Mouse (Mus musculus): ENCODE results near the gene Tff3.

The Tff3 gene

DNA sequence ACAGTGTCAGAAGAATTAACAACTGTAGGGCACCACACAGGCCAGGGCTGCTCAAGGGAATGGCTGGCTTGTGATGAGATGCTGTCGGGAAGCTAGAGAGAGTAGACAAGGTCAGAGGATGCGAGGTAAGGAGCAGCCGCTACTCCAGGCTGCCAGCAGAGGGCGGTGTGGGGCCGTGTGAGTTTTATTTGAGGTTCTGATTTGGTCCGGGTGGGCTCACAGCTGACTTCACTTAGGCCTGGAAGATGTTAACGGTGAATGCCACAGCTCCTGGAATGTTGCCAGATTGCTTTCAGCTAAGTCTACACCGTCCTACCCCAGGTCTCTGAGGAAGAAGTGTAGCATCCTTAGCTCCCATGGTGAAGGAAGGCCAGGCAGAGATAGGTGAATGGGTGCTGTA is 7.5 kb downstream of the Tff3 start:
- peak; percentile 56 for DNase-seq (ENCODE audit: low read depth, low spot score)

DNA sequence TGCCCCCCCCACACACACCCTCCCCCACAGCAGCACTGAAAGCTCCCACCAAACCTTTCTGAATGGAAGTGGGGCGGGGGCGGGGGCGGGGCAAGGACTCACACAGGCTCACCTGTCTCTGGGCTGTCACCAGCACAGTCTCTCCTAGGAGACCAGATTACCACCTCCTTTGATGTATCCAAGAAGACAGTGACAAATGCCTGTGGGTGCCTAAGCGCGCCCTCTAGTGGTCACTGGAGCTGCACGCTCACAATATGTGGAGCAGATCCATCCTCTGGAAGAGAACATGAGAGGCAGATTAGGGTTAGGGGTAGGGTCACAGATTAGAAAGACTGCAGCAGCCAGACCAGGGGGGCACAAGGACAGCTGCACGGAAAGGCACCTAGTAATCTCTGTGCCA is 10.0 kb downstream of the Tff3 start:
- DNase-seq (ENCODE audit: low read depth, low spot score): peak; percentile 82

DNA sequence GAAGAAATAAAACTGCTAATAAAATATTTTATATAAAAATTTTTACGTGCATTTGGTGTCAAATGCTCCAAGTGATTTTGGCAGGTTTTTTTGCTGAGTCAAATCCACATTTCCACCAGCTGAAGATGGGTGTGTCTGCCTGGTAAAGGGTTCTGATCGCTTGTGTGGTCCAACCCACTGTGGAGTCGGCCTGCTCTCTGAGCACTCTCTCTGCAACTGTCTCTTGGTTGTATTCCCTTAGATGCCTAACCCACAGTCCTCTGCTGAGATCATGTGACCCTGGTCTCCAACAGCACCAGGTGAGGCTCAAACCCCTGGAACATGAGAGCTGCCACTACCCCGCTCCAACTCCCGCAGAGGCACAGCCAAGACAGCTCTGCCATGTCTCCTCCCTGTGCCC is 11.5 kb downstream of the Tff3 start:
- no peak for DNase-seq (ENCODE audit: low read depth, low spot score)

DNA sequence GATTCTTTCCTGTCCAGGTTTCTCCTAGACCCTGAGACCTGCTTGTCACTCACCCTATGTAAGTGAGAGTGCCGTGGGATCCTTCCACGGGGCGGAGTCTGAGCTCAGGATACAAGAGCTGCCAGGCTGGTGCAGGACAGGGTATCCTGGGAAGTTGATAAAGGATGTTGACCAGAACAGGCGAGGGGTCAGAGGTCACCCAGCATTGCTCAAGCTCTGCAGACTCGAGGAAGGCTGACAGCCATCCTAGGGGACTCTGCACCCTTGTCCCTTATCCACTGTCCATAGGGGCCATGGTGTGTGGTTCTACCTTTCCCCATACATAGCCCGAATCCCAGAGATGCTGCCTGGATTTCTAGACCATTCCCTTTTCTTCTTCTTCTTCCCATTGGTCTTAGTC is 13.4 kb downstream of the Tff3 start:
- no peak for DNase-seq (ENCODE audit: low read depth, low spot score)

DNA sequence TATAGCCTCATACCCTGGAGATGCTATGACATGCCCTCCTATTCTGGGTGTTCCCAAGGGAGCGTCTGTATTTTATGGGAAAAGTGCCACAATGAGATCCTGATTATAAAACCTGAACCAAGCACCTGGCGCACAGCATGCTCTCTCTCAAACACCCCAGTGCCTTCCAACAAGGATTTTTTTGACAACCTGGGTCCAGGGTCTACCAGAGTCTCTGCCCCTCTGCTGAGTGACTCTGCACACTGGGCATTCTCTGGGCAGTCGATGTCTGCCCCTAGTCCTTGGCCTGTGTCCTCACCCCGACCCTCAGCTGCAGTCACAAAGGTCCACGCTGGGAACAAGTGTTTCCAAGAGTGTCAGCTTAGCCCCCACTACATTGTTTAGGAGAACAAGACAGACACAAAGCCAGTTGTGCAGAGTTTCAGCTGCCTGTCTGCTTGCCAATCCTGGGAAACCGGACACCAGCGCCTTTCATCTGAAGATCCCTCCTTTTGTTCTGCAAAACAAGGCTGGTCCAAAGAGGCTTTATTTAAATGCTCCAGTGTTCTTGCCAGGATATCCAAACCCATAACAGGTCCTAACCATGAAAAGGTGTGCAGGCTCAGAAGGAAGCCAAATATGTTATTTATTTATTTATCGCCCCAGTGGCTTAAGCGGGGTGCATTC is 16.1 kb downstream of the Tff3 start:
- no peak for DNase-seq (ENCODE audit: low read depth, low spot score)

DNA sequence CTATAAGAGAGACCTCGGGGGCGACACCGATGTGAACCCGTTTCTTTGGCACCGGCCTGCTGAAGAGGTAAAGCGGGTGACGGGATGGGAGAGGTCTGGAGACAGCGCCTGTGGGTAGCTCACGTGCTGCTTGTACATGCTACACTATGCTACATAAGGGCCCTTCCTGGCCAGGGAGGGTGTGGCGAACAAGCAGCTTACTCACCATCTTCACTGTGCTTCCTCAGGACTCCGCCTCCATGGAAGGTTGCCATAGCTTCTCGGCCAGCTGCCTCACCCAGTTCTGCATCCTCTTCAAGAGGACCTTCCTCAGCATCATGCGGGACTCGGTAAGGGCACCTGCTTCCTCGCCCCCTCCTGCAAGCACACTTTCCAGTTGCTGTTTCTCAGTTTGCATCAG is 21.1 kb downstream of the Tff3 start:
- DNase-seq (ENCODE audit: low read depth, low spot score): no peak

DNA sequence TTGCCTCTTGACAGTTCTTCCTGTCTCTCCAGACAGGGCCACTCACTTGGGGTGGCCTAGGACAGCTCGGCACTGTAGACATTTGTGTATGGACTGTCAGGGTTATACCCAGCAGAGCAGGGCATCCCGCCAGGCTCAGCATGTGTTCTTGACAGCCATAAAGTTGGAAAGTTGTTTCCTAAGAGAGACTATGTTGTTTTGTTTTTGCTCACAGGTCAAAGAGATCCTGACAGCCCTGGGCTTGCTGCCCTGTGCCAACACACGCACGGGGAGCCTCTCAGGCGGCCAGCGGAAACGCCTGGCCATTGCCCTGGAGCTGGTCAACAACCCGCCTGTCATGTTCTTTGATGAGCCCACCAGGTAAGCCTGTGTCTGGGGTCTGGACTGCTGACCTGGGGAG is 25.6 kb downstream of the Tff3 start:
- no peak for DNase-seq (ENCODE audit: low read depth, low spot score)

DNA sequence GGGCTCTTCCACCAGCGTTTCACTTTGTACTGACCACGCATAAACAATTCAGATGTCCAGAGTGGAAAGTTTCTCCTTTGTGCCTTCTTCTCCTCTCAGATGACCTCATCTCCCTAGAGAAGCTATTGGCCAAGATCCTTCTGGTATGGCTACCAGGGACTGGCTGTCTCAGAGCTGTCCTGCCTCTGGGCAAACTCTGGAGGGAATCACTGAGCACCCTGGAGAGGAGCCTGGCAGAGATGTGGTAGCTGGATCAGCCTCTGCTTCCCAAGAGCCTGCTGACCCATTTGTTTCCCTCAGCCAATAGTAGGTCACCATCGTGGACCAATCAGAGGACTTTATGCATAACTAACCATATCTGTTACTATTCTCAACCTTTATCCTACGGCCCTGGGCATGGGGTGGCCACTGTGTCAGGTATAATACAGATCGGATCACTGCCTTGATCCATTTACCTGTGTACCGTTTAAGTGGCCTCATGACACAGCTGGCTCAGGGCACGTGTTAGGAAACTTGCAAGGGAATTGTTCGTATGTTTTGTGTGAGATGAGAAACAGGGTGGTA is 26.4 kb downstream of the Tff3 start:
- no peak for DNase-seq (ENCODE audit: low read depth, low spot score)

DNA sequence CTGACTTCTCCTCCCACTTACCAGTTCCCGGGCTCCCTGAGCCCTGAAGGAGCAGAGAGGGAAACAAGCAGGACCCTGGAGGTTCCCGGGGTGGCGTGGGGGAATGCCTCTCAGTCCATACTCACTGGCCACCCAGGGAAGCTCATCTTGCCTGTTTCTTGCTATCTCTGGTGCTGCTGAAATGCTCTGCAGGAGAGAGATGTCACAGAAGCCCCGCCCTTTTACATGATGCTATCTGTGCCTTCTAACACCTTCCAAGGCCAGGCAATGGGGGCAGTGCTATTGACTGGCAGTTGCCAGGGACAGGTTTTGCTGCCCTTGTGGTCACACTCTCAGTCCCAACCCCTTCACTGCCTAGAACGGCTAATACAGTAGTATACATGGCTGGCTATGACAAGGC is 30.7 kb downstream of the Tff3 start:
- no peak for DNase-seq (ENCODE audit: low read depth, low spot score)

DNA sequence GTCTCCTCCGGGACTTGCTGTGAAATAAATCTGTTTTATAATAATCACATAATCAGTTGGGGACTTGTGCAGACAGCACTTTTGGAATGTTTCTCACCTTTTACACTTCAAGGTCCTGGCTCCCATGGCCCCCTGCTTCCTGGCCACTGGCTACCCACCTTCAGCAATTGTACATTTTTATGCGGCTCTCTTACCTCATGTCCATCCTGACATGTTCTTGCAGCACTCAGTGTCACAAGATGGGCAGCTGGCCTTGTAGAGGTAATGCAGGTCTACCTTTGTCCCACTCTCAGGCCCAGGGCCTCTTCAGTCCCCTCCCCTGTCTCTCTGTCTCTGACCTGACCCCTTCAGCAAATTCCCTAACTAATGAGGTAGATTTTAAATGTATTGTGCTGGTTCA is 32.6 kb downstream of the Tff3 start:
- no peak for DNase-seq (ENCODE audit: low read depth, low spot score)

DNA sequence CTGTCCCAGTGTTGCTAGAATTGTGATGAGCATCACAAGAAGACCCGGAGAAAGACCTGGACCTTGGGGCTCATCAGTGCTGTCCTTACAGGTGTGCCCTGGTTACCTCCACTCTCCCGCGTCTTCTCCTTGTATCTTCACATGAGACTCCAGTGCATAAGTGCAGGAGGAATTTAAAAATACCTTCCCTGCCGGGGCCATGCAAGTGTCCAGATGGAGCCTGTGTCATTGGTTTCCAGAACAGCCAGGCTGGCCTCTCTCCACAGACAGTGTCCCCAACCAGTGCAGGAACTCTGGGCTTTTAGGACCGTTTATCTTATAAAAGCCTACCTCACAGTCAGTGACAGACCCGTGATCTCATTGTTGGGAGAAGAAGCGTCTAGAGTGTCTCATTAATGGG is 33.9 kb downstream of the Tff3 start:
- no peak for DNase-seq (ENCODE audit: low read depth, low spot score)

DNA sequence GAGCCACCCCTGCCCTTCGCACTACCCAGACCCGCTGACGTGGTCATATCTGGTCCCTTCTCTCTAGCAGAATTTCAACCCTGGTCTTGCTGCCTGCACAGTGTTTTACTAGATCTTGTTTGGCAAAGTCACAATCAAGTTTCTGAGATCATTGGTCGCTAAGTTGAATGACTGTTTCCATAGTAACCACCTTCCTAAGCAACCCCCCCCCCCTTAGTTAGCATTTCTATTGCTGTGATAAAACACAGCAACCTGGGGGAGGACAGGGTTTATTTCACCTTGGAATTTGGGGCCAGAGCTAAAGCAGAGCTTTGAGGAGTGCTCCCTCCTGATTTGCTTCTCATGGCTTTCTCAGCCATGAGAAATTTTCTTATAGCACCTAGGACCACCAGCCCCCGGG is 34.7 kb downstream of the Tff3 start:
- no peak for DNase-seq (ENCODE audit: low read depth, low spot score)

DNA sequence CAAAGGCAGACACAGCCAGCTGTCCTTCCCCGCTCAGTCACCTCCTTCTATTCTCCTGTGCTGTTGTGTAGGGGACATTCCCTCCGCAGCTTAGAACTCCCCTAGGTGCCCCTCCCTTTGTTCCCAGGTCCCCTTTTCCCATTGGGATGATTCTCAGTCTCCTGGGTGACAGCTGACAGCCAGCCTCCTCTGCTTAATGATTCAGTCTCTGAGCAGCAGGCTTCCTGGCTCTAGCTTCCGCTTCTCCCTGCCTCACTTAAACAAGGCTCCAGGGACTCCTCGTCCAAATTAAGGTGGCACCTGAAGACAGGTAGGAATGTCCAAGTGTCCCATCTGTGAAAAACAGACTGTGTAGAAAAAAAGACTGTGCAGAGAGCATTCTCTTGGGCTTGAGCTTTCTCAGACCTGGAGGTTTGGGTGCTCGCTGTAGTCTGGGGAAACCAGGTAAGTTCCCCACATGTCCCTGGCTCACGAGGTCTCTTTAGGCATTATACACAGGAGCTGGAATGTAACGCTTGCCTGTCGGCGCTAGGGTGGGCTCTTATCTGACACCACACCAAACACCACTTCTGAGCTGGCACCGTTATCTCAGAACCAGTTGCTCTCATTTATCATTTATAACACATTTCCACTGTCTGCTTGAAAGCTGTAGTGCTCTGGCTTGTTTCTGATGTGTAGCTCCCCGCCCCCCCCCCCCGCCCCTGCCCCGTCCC is 38.3 kb downstream of the Tff3 start:
- no peak for DNase-seq (ENCODE audit: low read depth, low spot score)

DNA sequence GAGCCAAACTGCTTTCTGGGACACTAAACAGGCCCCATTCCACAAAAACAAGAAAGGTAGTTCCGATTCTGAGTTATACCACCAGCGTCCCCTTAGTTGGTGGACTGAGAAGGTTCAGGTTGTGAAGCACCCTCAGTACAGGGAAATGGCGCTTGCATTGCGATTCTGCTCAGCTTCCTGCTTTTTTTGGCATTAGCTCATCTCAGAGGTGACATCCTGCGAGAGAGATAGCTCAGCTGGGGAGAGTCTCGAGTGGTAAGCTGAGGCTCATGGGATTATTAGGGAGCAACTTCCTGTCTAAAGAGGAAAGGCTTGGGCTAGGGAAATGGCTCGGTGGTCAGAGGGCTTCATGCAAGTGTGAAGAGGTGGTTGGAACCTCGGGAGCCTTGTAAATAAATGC is 39.6 kb downstream of the Tff3 start:
- DNase-seq (ENCODE audit: low read depth, low spot score): no peak

DNA sequence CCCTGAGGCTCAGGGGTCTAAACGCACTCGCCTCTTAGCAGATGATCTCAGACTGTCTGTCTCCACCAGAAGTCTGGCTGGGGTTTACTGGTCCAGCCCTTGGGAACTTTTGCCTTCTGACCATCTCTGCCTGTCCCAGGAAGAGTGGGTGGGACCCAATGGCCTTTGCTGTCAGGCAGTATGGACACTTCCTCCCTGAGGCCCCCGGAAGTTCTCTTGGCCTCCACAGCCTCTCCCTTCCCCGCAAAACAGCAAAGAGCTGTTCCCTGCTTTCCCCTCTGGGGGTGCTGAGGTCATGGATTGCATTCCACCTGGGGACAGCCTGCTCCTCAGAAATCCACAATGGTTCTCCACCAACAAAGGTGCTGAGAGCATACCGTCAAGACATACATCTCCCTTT is 40.7 kb downstream of the Tff3 start:
- DNase-seq (ENCODE audit: low read depth, low spot score): no peak

DNA sequence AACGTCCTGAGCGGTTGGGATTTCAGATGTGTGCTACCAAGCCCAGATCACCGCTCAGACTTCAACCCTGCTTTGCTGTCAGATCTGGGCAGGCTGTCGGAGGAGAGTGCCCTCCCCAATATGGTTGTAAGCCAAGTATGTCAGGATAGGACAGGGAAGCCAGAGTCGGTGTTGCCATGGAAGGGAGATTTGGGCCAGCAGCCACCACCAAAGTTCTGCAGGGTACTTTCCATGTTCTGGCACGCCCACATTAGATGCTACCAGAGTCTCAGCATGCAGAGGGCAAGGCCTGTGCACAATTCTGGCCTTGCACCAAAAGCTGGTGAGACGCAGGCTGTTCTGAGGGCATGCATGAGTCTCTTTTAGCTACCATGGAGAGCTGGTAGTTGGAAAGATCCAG is 43.2 kb downstream of the Tff3 start:
- no peak for DNase-seq (ENCODE audit: low read depth, low spot score)

DNA sequence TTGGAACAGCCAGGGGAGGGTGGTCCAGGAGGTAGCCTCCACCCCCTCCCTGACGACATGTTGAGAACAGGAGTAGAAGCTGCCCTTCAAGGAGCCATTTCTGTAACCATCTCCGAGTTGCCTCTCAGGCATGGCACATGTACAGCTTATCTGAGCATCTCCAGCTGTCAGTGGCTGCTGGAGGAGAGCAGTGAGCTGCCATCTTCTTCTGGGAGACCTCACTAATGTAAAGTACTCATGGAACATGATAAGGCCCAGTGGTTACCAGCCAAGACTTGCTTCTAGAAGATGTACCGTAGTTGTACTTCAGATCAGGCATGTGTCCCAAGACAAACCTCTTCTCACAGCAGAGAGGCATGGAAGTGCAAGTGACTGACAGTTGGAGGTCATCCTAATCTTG is 43.9 kb downstream of the Tff3 start:
- no peak for DNase-seq (ENCODE audit: low read depth, low spot score)

DNA sequence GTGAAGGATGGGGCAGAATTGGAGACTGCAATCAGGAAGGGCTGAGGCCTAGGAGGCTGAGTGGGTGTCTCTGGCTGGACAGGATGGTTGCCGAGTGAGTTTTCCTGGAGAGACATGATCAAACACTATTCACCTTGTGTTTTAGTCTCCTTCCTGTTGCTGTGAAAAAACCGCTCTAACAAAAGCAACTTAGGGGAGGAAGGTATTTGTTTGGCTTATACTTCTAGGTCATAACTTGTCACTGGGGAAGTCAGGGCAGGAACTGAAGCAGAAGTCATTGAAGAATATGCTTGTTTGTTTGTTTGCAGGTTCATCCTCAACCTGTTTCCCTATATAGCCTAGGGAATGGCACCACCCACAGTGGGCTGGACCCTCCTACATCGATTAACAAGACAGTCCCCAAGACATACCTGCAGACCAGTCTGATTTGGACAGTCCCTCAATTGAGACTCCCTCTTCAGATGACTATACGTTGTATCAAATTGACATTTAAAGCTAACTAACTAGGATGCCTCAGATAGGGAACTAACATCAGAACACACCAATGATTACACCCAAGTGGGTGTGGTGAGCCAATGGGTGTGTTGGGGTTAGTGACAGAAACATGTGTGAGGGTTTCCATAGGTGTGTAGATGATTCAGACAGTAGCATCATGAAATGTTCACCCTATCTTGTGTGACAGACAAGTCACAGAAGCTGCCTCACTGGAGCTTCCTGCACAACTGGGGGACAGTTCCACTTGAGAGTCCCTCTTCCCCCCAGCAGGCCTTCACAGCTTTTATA is 47.0 kb downstream of the Tff3 start:
- no peak for DNase-seq (ENCODE audit: low read depth, low spot score)

DNA sequence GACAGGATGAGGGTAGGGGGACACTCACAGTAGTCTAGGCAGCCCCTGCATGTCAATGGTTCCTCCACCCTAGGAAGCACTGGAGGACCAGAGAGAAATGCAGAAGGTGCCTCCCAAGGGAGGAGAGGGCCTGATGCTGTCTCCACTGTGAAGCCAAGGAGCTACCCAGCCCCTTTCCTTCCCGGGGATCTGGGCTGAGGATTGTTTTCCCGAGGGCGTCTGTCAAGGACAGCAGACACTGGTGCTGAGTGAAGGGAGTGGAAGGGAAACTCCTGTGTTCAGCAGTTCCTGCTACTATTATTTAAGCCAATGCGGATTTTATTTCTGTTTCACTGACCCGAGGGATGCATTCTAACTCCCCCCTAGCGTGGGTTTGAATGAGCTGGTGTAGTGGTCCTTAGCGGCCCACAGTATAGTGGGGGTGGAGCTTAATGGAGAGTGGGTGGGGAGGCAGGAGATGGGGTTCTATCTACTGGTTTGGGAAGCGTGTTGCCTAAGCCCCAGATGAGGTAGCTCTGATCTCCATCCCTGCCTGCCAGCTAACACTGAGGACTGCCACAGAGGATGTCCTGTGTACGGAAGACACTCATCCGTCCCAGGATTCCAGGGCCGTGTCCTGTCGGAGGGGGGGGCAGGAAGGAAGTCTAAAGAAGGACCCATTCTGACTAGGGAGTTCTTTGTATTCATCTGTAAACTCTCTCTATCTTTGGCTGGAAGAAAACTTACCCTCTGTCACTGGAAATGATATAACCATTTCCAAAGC is 50.2 kb downstream of the Tff3 start:
- DNase-seq (ENCODE audit: low read depth, low spot score): no peak

DNA sequence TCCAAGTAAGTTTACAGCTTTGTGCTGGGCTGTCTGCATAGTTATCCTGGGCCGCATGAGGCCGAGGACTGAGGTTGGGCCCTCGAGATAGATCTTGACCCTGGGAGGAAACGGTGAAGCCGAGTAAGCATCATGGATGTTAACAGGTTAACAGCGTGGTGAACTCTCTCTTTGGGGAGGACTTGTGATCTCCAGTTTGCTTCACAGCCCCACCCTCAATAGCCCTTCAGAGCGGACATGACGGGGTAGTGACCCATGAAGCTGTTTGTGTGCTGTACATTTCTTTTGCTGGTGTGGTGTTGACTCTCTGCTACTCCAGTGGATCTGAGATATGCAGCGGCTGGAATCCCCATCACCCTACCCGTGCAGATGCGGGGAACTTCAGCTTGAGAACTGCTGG is 50.9 kb downstream of the Tff3 start:
- DNase-seq (ENCODE audit: low read depth, low spot score): no peak

DNA sequence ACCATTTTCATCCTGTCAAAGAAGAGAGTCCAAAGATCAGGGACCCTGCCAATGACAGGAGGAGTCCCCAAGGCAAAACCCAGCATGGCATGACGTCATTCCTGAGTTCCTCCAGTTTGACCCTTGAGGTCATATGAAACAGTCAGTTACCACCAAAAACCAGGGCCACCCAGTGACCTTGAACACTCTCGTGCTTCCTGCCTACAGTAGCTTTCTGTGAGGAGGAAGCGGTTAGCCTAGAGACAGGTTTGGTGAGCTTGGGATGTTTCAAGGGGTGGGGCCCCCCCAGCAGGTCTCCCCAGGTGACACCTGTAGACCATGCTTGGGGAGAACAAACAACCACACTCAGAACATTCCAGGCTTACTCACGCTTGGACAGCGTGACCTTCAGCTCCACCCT is 51.9 kb downstream of the Tff3 start:
- DNase-seq (ENCODE audit: low read depth, low spot score): peak; percentile 76

DNA sequence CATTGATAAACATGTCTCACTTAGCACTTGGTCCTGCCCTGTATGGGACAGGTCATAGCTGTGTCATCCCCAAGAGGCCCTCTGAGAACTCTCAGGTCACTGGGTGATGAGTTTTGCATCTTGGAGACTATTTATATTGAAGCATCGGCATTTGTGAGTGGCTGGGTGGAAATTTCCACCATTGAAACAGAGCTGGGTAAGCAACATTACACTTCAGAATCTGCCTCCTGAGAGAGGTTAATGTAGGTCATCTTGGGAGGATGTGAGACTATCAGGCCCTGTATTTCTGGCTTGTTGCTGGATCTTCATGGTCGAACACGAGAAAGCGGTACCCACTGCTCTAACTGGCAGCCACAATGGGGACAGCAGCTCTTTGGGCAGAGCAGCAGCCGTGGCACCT is 54.0 kb downstream of the Tff3 start:
- peak; percentile 67 for DNase-seq (ENCODE audit: low read depth, low spot score)

Measured in CD4-positive helper T cell, adult 2 months (primary cell).